8 mouse cellular contexts compared by ENCODE assay signal in genomic region chrX:48318194-48318593, GRCm38 (mm10). TPM values are rescaled to one million over a fixed set of nuclear protein-coding genes. Genes with fewer than 3 reads are reported as not detected.
A peak's percentile ranks its signal among the peaks of the same experiment; 100 is the strongest.
DNase-seq lines count a peak whose midpoint lies in the region; ATAC-seq and TF ChIP-seq lines count a peak whose summit lies in the region.

No protein-coding gene starts in this region.

- H3K27ac ChIP-seq in gastrocnemius, adult 2 months = no peak overlapping the region
- no peak overlapping the region for H3K27ac ChIP-seq in embryonic facial prominence, embryonic 14.5 days (replicated peaks; ENCODE audit: low read depth, low read length)
- no peak overlapping the region for H3K27ac ChIP-seq in stomach, embryonic 16.5 days (ENCODE audit: low read length)

- no peaks in the 10 kb centered on the region for H3K4me1 ChIP-seq in embryonic facial prominence, embryonic 14.5 days (ENCODE audit: control insufficient read depth, insufficient read depth, low read length)
- H3K4me1 ChIP-seq in lung, adult 2 months (ENCODE audit: control insufficient read depth, insufficient read depth, low read length) = no peaks in the 10 kb centered on the region; the same call in none of the 2 replicates
- H3K4me1 ChIP-seq in stomach, embryonic 16.5 days (ENCODE audit: control insufficient read depth, insufficient read depth, low read length) = 0 out of 2 replicates have a peak, but pooled peaks cover 2% of the 10 kb centered on the region

- intact Hi-C loops in gastrocnemius, adult 2 months (cut with DNase I) = no loop called here

- peaks cover 11% of the 10 kb centered on the region for H3K27me3 ChIP-seq in embryonic facial prominence, embryonic 14.5 days (replicated peaks; ENCODE audit: control insufficient read depth, insufficient read depth, low read length)
- H3K27me3 ChIP-seq in stomach, embryonic 16.5 days (ENCODE audit: control insufficient read depth, insufficient read depth, low read length) = no peaks in the 10 kb centered on the region; the same call in 1 of the 2 replicates

- no peak overlapping the region for H3K4me3 ChIP-seq in gastrocnemius, adult 2 months
- no peak overlapping the region for H3K4me3 ChIP-seq in embryonic facial prominence, embryonic 14.5 days (ENCODE audit: low read depth, low read length)
- no peak overlapping the region for H3K4me3 ChIP-seq in lung, adult 2 months (replicated peaks; ENCODE audit: extremely low read depth, low read depth, low read length)
- H3K4me3 ChIP-seq in stomach, embryonic 16.5 days (replicated peaks; ENCODE audit: low read length) = no peak overlapping the region

- no peak overlapping the region for H3K9ac ChIP-seq in embryonic facial prominence, embryonic 14.5 days (ENCODE audit: low read depth, low read length)
- H3K9ac ChIP-seq in stomach, embryonic 16.5 days (ENCODE audit: low read length) = no peak overlapping the region

- no peak for TF ChIP-seq POLR2A in lung, adult 2 months (IDR thresholded peaks at IDR 0.05; ENCODE audit: borderline replicate concordance, extremely low read depth, low read depth, low read length)

- no peak for TF ChIP-seq CTCF in gastrocnemius, adult 2 months (IDR thresholded peaks at IDR 0.05)
- no peak for TF ChIP-seq CTCF in lung, adult 2 months (IDR thresholded peaks at IDR 0.05; ENCODE audit: insufficient read depth, low read length)

- 0 out of 2 replicates have a peak, but pooled peaks have one; percentile 30 for ATAC-seq in embryonic facial prominence, embryonic 14.5 days (ENCODE audit: low read depth)
- ATAC-seq in stomach, embryonic 16.5 days (ENCODE audit: insufficient read depth, low FRiP score) = peak; percentile 72; the same call in 1 of the 2 replicates

- H3K9me3 ChIP-seq in embryonic facial prominence, embryonic 14.5 days (ENCODE audit: control insufficient read depth, low read length) = no peaks in the 10 kb centered on the region
- H3K9me3 ChIP-seq in stomach, embryonic 16.5 days (replicated peaks; ENCODE audit: control insufficient read depth, low read length) = no peaks in the 10 kb centered on the region

- WGBS in embryonic facial prominence, embryonic 14.5 days = 15% methylated on average over 9 of the region's 9 CpGs
- 24% methylated on average over 9 of the region's 9 CpGs for WGBS in lung, adult 2 months
- 20% methylated on average over 9 of the region's 9 CpGs for whole genome bisulfite sequencing in stomach, embryonic 16.5 days

- no peaks in the 10 kb centered on the region for H3K36me3 ChIP-seq in embryonic facial prominence, embryonic 14.5 days (ENCODE audit: control insufficient read depth, insufficient read depth, low read length)
- no peaks in the 10 kb centered on the region for H3K36me3 ChIP-seq in stomach, embryonic 16.5 days (ENCODE audit: control insufficient read depth, insufficient read depth, low read length)

- no peak overlapping the region for H3K4me2 ChIP-seq in embryonic facial prominence, embryonic 14.5 days (ENCODE audit: low read depth, low read length)
- no peak overlapping the region; the same call in none of the 2 replicates for H3K4me2 ChIP-seq in stomach, embryonic 16.5 days (ENCODE audit: low read depth, low read length)

- DNase-seq in gastrocnemius, postnatal 25 days = peak; percentile 15
- no peak for DNase-seq in gastrocnemius, adult 2 months
- peak; percentile 4 for DNase-seq in embryonic facial prominence, embryonic 14.5 days (ENCODE audit: low spot score)
- DNase-seq in lung, adult 2 months = peak; percentile 16
- no peak for DNase-seq in left cerebral cortex, adult 18-20 months (ENCODE audit: low spot score in 2 of 2)
- no peak for DNase-seq in testis, postnatal 10 days (ENCODE audit: low spot score)
- DNase-seq in ovary, postnatal 14 days (ENCODE audit: low spot score) = no peak

RNA-seq across cellular contexts. Expression of gene Bcorl1, which starts 23.0 kb away (rescaled TPM):
- total RNA-seq in gastrocnemius, postnatal 25 days (2021) = 1 to 10 TPM; 6.4 to 6.8 TPM
- total RNA-seq in gastrocnemius, adult 2 months (2021) = 1 to 10 TPM; 6.7 to 7.0 TPM
- polyA plus RNA-seq in embryonic facial prominence, embryonic 14.5 days (2014; fragmentation: Nextera tagmentation; extraction: Ambion mirVana) = 6.7 and 7.0 TPM in 2 replicates
- 4.5 and 5.7 TPM in 2 replicates for polyA plus RNA-seq in lung, adult 2 months (2012; rRNA removed)
- polyA plus RNA-seq in stomach, embryonic 16.5 days (2015; fragmentation: Nextera tagmentation; extraction: Ambion mirVana) = 5.2 TPM in 2 replicates
- total RNA-seq in left cerebral cortex, adult 18-20 months (2021) = 10 to 100 TPM; 18.4 to 22.1 TPM

Comparison
In these comparisons a context has a peak if more than half of its experiments do, and no peak if none do; other contexts are left out.
1. DNase-seq: peak in gastrocnemius, postnatal 25 days (single experiment), embryonic facial prominence, embryonic 14.5 days (single experiment) and lung, adult 2 months (single experiment); none in gastrocnemius, adult 2 months (single experiment), left cerebral cortex, adult 18-20 months (0 of 2), testis, postnatal 10 days (single experiment) and ovary, postnatal 14 days (single experiment).